11 mouse cellular contexts compared by ENCODE assay signal in genomic region chr10:127285644-127286043, GRCm38 (mm10). TPM values are rescaled to one million over a fixed set of nuclear protein-coding genes. Genes with fewer than 3 reads are reported as not detected.
DNase-seq lines count a peak whose midpoint lies in the region; ATAC-seq and TF ChIP-seq lines count a peak whose summit lies in the region.
"Had no signal": no experiment of that assay in that cellular context is flagged by ENCODE, and none has a peak within 500 bp of the region (broad histone marks: within the 10 kb centered on the region; RNA-seq: fewer than 3 reads in every experiment).

No protein-coding gene starts in this region.

- H3K9me3 ChIP-seq in intestine, embryonic 15.5 days, result no peaks in the 10 kb centered on the region
- H3K9me3 ChIP-seq in intestine, postnatal 0 days (ENCODE audit: control insufficient read depth), result no peaks in the 10 kb centered on the region
- H3K9me3 ChIP-seq in embryonic facial prominence, embryonic 10.5 days, result no peaks in the 10 kb centered on the region
- H3K9me3 ChIP-seq in limb, embryonic 12.5 days, result no peaks in the 10 kb centered on the region

- no peak overlapping the region for H3K4me3 ChIP-seq in intestine, embryonic 15.5 days (replicated peaks)
- no peak overlapping the region for H3K4me3 ChIP-seq in intestine, postnatal 0 days (ENCODE audit: low read depth, low read length)
- H3K4me3 ChIP-seq in embryonic facial prominence, embryonic 10.5 days, result peak overlapping the region; percentile 88
- H3K4me3 ChIP-seq in limb, embryonic 12.5 days (replicated peaks), result no peak overlapping the region

- no peaks in the 10 kb centered on the region for H3K27me3 ChIP-seq in intestine, embryonic 15.5 days (replicated peaks)
- H3K27me3 ChIP-seq in intestine, postnatal 0 days (replicated peaks; ENCODE audit: control insufficient read depth, insufficient read depth, low read length), result no peaks in the 10 kb centered on the region
- H3K27me3 ChIP-seq in embryonic facial prominence, embryonic 10.5 days (replicated peaks; ENCODE audit: low read depth, poor library complexity, severe bottlenecking), result no peaks in the 10 kb centered on the region
- no peaks in the 10 kb centered on the region for H3K27me3 ChIP-seq in limb, embryonic 12.5 days
- H3K27me3 ChIP-seq: Patski had no signal

- H3K36me3 ChIP-seq in intestine, embryonic 15.5 days, result peaks cover 53% of the 10 kb centered on the region
- peaks cover 59% of the 10 kb centered on the region for H3K36me3 ChIP-seq in intestine, postnatal 0 days (ENCODE audit: control insufficient read depth, insufficient read depth)
- H3K36me3 ChIP-seq in embryonic facial prominence, embryonic 10.5 days (replicated peaks), result peaks cover 69% of the 10 kb centered on the region
- peaks cover 69% of the 10 kb centered on the region for H3K36me3 ChIP-seq in limb, embryonic 12.5 days

- no peak for ATAC-seq in cerebellum, adult (ENCODE audit: insufficient number of reproducible peaks, low FRiP score, low TSS enrichment)
- ATAC-seq in intestine, embryonic 15.5 days, result no peak
- ATAC-seq in intestine, postnatal 0 days, result no peak
- no peak for ATAC-seq in limb, embryonic 12.5 days (ENCODE audit: insufficient number of reproducible peaks, insufficient read depth, low FRiP score, low TSS enrichment, low read depth)
- ATAC-seq: Patski had no signal

- no peak overlapping the region for H3K27ac ChIP-seq in intestine, embryonic 15.5 days
- H3K27ac ChIP-seq in intestine, postnatal 0 days (ENCODE audit: low read depth, low read length), result no peak overlapping the region
- peak overlapping the region; percentile 95 for H3K27ac ChIP-seq in embryonic facial prominence, embryonic 10.5 days (replicated peaks)
- no peak overlapping the region for H3K27ac ChIP-seq in limb, embryonic 12.5 days

- 81% methylated on average over 13 of the region's 13 CpGs for whole genome bisulfite sequencing in intestine, embryonic 15.5 days
- WGBS in intestine, postnatal 0 days, result 78% methylated on average over 13 of the region's 13 CpGs
- WGBS in embryonic facial prominence, embryonic 10.5 days, result 74% methylated on average over 13 of the region's 13 CpGs
- 84% methylated on average over 13 of the region's 13 CpGs for WGBS in limb, embryonic 12.5 days

- DNase-seq in cerebellum, adult 11-12 months, result peak; percentile 58
- DNase-seq in embryonic facial prominence, embryonic 10.5 days (ENCODE audit: low spot score), result no peak
- DNase-seq in frontal cortex, postnatal 10 days (ENCODE audit: low spot score in 2 of 2), result no peak
- no peak for DNase-seq in right cerebral cortex, postnatal 14 days
- DNase-seq: adrenal gland, postnatal 36 days; kidney, adult 8-10 months had no signal

- peak overlapping the region; percentile 13; the same call in 1 of the 2 replicates for H3K9ac ChIP-seq in intestine, embryonic 15.5 days
- no peak overlapping the region for H3K9ac ChIP-seq in intestine, postnatal 0 days (ENCODE audit: low read depth, low read length)
- peak overlapping the region; percentile 31; the same call in 1 of the 2 replicates for H3K9ac ChIP-seq in limb, embryonic 12.5 days (replicated peaks)

- no peak overlapping the region for H3K4me2 ChIP-seq in intestine, embryonic 15.5 days (replicated peaks)
- H3K4me2 ChIP-seq in intestine, postnatal 0 days (replicated peaks; ENCODE audit: low read depth), result no peak overlapping the region
- peak overlapping the region; percentile 4; the same call in 1 of the 2 replicates for H3K4me2 ChIP-seq in limb, embryonic 12.5 days

- peaks cover 45% of the 10 kb centered on the region for H3K4me1 ChIP-seq in intestine, embryonic 15.5 days (replicated peaks)
- 0 out of 2 replicates have a peak, but pooled peaks cover 9% of the 10 kb centered on the region for H3K4me1 ChIP-seq in intestine, postnatal 0 days (replicated peaks; ENCODE audit: control insufficient read depth, insufficient read depth, low read length)
- peaks cover 55% of the 10 kb centered on the region for H3K4me1 ChIP-seq in embryonic facial prominence, embryonic 10.5 days
- peaks cover 42% of the 10 kb centered on the region for H3K4me1 ChIP-seq in limb, embryonic 12.5 days (replicated peaks)

- TF ChIP-seq CTCF in intestine, postnatal 0 days (IDR thresholded peaks at IDR 0.05; ENCODE audit: low read depth), result no peak

RNA-seq across cellular contexts. Expression of gene Mbd6, which starts 3.2 kb away (rescaled TPM):
- polyA plus RNA-seq in intestine, embryonic 15.5 days (2015; fragmentation: Nextera tagmentation; extraction: Ambion mirVana), result 13.1 and 15.7 TPM in 2 replicates
- polyA plus RNA-seq in intestine, postnatal 0 days (2015; fragmentation: Nextera tagmentation; extraction: Ambion mirVana), result 8.7 and 12.8 TPM in 2 replicates
- 11.1 and 12.2 TPM in 2 replicates for polyA plus RNA-seq in embryonic facial prominence, embryonic 10.5 days (2016; fragmentation: Nextera tagmentation; extraction: Ambion mirVana)
- polyA plus RNA-seq in limb, embryonic 12.5 days (2016; fragmentation: Nextera tagmentation; extraction: Ambion mirVana), result 17.2 and 19.8 TPM in 2 replicates

RNA-seq across cellular contexts. Expression of gene Dctn2, which starts 19.5 kb away (rescaled TPM):
- polyA plus RNA-seq in intestine, embryonic 15.5 days (2015; fragmentation: Nextera tagmentation; extraction: Ambion mirVana), result 150 and 154 TPM in 2 replicates
- polyA plus RNA-seq in intestine, postnatal 0 days (2015; fragmentation: Nextera tagmentation; extraction: Ambion mirVana), result 143 and 147 TPM in 2 replicates
- polyA plus RNA-seq in embryonic facial prominence, embryonic 10.5 days (2016; fragmentation: Nextera tagmentation; extraction: Ambion mirVana), result 187 and 197 TPM in 2 replicates
- 174 and 183 TPM in 2 replicates for polyA plus RNA-seq in limb, embryonic 12.5 days (2016; fragmentation: Nextera tagmentation; extraction: Ambion mirVana)

RNA-seq across cellular contexts. Expression of gene Kif5a, which starts 22.5 kb away (rescaled TPM):
- 5.9 and 6.4 TPM in 2 replicates for polyA plus RNA-seq in intestine, embryonic 15.5 days (2015; fragmentation: Nextera tagmentation; extraction: Ambion mirVana)
- polyA plus RNA-seq in intestine, postnatal 0 days (2015; fragmentation: Nextera tagmentation; extraction: Ambion mirVana), result 2.7 and 3.7 TPM in 2 replicates
- polyA plus RNA-seq in embryonic facial prominence, embryonic 10.5 days (2016; fragmentation: Nextera tagmentation; extraction: Ambion mirVana), result 11.6 and 11.9 TPM in 2 replicates
- 5.3 and 5.6 TPM in 2 replicates for polyA plus RNA-seq in limb, embryonic 12.5 days (2016; fragmentation: Nextera tagmentation; extraction: Ambion mirVana)

RNA-seq across cellular contexts. Expression of gene Mars, which starts 25.9 kb away (rescaled TPM):
- 113 and 129 TPM in 2 replicates for polyA plus RNA-seq in intestine, embryonic 15.5 days (2015; fragmentation: Nextera tagmentation; extraction: Ambion mirVana)
- polyA plus RNA-seq in intestine, postnatal 0 days (2015; fragmentation: Nextera tagmentation; extraction: Ambion mirVana), result 47.2 and 50.7 TPM in 2 replicates
- polyA plus RNA-seq in embryonic facial prominence, embryonic 10.5 days (2016; fragmentation: Nextera tagmentation; extraction: Ambion mirVana), result 160 and 175 TPM in 2 replicates
- polyA plus RNA-seq in limb, embryonic 12.5 days (2016; fragmentation: Nextera tagmentation; extraction: Ambion mirVana), result 144 and 145 TPM in 2 replicates

RNA-seq across cellular contexts. Expression of gene Arhgap9, which starts 36.1 kb away (rescaled TPM):
- polyA plus RNA-seq in intestine, embryonic 15.5 days (2015; fragmentation: Nextera tagmentation; extraction: Ambion mirVana), result 6.1 and 6.7 TPM in 2 replicates
- 9.5 and 12.0 TPM in 2 replicates for polyA plus RNA-seq in intestine, postnatal 0 days (2015; fragmentation: Nextera tagmentation; extraction: Ambion mirVana)
- polyA plus RNA-seq in embryonic facial prominence, embryonic 10.5 days (2016; fragmentation: Nextera tagmentation; extraction: Ambion mirVana), result 2.0 and 2.1 TPM in 2 replicates
- 5.7 and 6.5 TPM in 2 replicates for polyA plus RNA-seq in limb, embryonic 12.5 days (2016; fragmentation: Nextera tagmentation; extraction: Ambion mirVana)
- polyA plus RNA-seq: Patski had no signal
